Mouse (Mus musculus): Measurements from ENCODE around the gene Zfp758. TPM values are rescaled to one million over a fixed set of nuclear protein-coding genes. Genes with fewer than 3 reads are reported as not detected.
A peak's percentile ranks its signal among the peaks of the same experiment; 100 is the strongest.
"Not testable (repeated sequence)": the region's sequence is repeated elsewhere in the genome, so short reads cannot be mapped to it uniquely, and the experiment has no call there.

The Zfp758 gene
- polyA plus RNA-seq (2021), result 4.9 TPM

DNA sequence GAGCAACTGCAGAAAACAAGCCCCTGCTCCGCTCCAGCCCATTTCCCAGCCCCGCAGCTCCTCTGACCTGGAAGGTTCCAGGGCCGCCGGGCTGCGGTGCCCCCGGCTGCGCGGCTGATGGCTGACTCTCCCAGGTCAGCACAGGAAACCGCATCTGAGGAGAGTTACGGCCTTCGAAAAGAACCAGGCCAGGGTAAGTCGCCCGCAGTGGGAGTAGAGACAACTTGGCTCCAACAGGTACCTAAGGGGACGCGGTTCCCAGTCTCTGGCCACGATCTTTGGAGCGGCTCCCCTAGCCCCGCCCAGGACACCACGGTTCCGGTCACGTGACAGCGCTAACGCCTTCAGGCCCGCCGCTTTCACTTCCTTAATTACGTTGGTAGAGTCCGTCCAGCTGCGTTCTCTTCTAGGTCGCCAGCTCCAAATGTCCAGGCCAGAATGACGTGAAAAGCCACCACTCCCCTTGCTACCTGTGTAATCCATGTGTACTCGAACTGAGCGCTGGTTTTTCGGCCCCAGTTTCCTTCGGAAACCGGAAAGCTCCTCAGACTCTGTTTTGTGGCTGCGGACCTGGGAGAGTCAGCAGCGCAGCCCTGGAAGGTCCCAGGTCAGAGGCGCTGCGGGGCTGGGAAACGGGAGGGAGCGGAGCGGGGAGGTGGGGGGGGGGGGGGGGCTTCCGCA, at the start of gene Zfp758, which contains the start of gene Zfp944:
Gene Zfp758, plus strand, starts transcription at position 353 of the 681 bp plus-strand sequence.
Gene Zfp944, minus strand, starts transcription at position 300 of the 681 bp plus-strand sequence.
- DNase-seq (ENCODE audit: low read depth, low spot score); CTCF ChIA-PET; POLR2A ChIA-PET; in situ Hi-C loops (cut with MboI; ENCODE audit: low pct_unique_long_range_greater_than_20kb); H3K27me3 ChIP-seq: not testable (repeated sequence)
- ATAC-seq, result peak; percentile 98

DNA sequence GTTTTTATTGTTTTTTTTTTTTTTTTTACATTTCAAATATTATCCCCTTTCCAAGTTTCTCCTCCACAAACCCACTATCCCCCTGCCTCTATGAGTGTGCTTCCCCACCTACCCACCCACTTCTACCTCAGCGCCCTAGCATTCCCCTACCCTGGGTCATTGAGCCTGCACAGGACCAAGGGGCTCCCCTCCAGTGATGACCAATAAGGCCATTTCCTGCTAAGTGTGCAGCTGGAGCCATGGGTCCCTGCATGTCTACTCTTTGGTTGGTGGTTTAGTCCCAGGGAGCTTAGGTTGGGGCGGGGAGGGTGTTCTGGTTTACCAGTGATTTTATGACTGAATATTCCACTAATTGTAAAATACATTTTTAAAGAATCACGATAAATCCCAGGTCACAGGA, 47.0 kb upstream of the Zfp758 start:
- CTCF ChIA-PET; POLR2A ChIA-PET; DNase-seq (ENCODE audit: low read depth, low spot score); H3K27me3 ChIP-seq; in situ Hi-C loops (cut with MboI; ENCODE audit: low pct_unique_long_range_greater_than_20kb): not testable (repeated sequence)
- ATAC-seq, result peak; percentile 55

DNA sequence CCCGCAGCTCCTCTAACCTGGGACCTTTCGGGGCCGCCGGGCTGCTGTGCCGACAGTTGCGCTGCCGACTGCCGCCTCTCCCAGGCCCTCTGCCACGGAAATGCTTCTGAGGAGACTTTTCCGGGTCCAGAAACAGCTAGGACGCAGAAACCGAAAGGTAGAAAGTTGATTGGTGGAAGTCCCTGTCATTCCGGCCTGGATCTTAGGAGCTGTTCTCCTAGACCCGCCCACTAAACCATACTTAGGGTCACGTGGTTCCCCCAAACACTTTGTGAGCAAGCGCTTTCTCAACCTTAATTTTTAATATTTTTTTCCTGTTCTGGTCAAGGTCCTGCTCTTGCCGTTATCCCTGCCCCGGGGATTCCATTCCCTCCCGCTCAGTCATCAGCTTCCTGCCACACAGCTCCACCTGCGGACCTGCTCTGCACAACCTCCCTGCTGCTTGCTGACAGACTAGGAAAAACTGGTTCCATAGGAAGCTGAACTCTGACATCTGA, 46.5 kb upstream of the Zfp758 start, which contains the start of gene CT030661.1:
Gene CT030661.1, minus strand, starts transcription at position 108 of the 497 bp plus-strand sequence.
- DNase-seq (ENCODE audit: low read depth, low spot score) (peak; percentile 80), ATAC-seq (peak; percentile 100)
- H3K27me3 ChIP-seq; CTCF ChIA-PET; POLR2A ChIA-PET; in situ Hi-C loops (cut with MboI; ENCODE audit: low pct_unique_long_range_greater_than_20kb): not testable (repeated sequence)

DNA sequence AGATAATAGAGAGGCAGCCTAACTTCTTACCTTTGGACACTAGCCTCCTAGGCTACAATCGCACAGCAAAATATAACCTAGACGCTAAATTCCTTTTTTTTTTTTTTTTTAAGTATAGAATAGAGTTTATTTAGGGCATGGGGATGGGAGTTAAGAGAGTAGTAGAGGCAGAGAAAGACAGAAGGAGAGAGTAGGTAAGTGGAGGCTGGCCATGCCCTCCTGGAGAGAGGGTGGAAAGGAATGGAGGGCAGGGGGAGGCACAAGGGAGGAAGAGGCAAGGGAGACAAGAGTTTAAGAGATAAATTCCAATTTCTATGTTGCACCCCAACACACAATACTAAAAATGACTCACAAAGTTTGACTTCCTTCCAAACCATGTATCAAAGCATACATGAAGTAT, 46.0 kb upstream of the Zfp758 start:
- in situ Hi-C loops (cut with MboI; ENCODE audit: low pct_unique_long_range_greater_than_20kb); ATAC-seq; CTCF ChIA-PET; H3K27me3 ChIP-seq; DNase-seq (ENCODE audit: low read depth, low spot score); POLR2A ChIA-PET: not testable (repeated sequence)

DNA sequence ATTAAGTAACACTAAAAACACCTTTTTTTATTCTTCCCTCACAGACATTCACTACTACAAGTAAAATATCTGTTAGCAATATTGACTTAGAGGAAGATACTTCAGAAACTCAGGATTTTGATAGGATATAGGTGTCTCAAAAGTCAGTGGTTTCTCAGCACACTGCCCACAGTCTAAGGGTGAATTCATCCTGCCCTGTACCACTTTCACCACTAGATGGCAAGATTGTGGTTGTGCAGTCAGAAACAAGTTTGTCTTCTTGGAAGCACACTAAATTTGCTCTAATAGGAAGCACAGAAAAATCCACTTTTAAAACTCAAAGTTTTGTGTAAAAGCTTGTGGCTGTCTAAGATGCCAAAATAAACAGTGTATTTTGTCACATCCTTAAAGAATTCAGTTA, 8.5 kb upstream of the Zfp758 start:
- no peaks in the 10 kb centered on the region for H3K27me3 ChIP-seq
- in situ Hi-C loops (cut with MboI; ENCODE audit: low pct_unique_long_range_greater_than_20kb), result loop anchor here (5.0 kb wide), 2 partner anchors 65 to 410 kb away; no protein-coding TSS in a partner anchor
- POLR2A ChIA-PET, result no interaction called here
- CTCF ChIA-PET, result interaction anchor here (1.5 kb wide), 1 partner anchor 9 kb away, joined by 3 read pairs; no protein-coding TSS in a partner anchor
- ATAC-seq, result peak; percentile 79
- DNase-seq (ENCODE audit: low read depth, low spot score), result no peak
- TF ChIP-seq CTCF (IDR thresholded peaks at IDR 0.05), result peak; percentile 79

DNA sequence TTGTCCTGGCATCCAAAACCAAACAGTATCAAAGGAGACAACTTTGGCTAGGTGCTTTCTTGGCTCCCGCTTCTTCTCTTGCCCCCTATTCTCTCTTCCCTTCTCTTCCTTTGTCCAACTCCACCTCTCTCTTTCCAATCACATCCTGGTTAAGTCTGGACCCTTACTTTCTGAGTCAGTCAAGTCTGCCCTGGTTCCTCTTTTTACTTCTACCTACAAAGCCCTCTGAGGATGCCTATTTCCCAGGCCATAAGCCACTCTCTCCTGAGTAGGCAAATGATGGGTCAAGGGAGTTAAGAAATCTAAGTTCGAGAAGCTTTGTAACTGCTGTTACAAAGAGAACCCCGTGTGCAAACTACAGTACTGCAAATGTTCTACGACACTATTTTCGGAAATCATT, 681 bp upstream of the Zfp758 start:
- ATAC-seq, result peak; percentile 12
- no peak for DNase-seq (ENCODE audit: low read depth, low spot score)

DNA sequence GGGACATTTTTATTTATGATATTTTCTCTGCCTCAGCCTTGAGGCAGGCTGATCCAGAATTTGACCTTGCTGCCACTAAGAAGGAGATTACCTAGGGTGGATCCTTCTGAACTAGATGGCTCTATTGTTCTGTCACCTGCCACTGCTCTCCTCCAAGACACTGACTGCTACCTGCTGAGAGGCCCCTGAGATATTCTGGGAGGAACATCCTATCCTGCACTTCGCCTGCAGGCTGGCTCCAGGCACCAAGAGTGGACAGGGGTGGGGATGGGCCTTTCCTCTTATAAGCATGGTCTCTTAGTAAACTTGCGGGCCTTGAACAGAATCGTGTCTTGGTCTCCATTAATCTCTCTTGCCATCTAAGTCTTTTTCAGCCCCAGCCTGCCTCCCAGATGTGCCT, 2.6 kb downstream of the Zfp758 start:
- CTCF ChIA-PET, result no interaction called here
- DNase-seq (ENCODE audit: low read depth, low spot score) (no peak), ATAC-seq (no peak)
- no peak for TF ChIP-seq CTCF (IDR thresholded peaks at IDR 0.05)
- no peaks in the 10 kb centered on the region for H3K27me3 ChIP-seq
- in situ Hi-C loops (cut with MboI; ENCODE audit: low pct_unique_long_range_greater_than_20kb), result no loop called here
- POLR2A ChIA-PET, result no interaction called here

More for the DNA sequence above, 681 bp upstream of the Zfp758 start:
- CTCF ChIA-PET, result no interaction called here
- in situ Hi-C loops (cut with MboI; ENCODE audit: low pct_unique_long_range_greater_than_20kb), result no loop called here
- POLR2A ChIA-PET, result no interaction called here
- no peaks in the 10 kb centered on the region for H3K27me3 ChIP-seq
- no peak for TF ChIP-seq CTCF (IDR thresholded peaks at IDR 0.05)

DNA sequence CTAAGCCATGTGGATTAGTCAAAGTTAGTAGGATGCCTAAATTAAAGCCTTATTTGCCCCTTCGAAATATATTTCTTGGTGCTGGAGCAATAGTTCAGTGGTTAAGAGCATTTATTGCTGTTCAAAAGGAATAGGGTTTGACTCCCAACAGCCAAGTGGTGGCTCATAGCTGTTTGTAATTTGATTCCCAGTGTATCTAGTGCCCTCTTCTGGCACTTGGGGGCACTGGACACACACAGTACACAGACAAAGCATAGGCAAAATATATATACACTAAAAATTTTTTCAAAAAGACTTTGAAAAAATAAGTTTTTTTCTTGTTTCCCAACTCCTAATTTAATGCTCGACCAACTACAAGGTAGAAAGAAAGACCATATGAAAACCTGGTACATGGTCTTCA, 49.5 kb downstream of the Zfp758 start:
- no peak for DNase-seq (ENCODE audit: low read depth, low spot score)
- TF ChIP-seq CTCF (IDR thresholded peaks at IDR 0.05), result peak; percentile 66
- ChIA-PET CTCF (no interaction called here), POLR2A (no interaction called here)
- in situ Hi-C loops (cut with MboI; ENCODE audit: low pct_unique_long_range_greater_than_20kb), result loop anchor here (25.0 kb wide), 1 partner anchor 323 kb away; no protein-coding TSS in a partner anchor
- H3K27me3 ChIP-seq, result peaks cover 22% of the 10 kb centered on the region
- peak; percentile 69 for ATAC-seq

DNA sequence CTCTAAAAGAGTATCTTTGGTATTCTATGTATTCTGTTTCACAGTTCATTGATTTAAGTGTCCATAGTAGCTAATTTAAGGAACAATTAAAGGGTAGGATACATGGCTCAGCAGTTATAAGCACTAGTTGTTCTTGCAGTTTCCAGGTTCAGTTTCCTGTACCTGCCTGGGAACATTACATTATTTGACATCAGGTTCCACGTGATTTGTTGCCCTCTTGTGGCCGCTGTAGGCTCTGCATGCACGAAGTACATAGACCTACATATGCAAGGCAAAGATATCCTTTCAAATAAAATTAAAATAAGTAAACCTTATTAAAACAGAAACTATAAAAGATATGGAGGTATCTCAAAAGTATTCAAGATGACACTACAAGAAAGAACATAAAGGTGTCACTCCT, 56.3 kb downstream of the Zfp758 start:
- TF ChIP-seq CTCF (IDR thresholded peaks at IDR 0.05), result peak; percentile 85
- in situ Hi-C loops (cut with MboI; ENCODE audit: low pct_unique_long_range_greater_than_20kb), result loop anchor here (5.0 to 25.0 kb wide), 2 partner anchors 65 to 330 kb away; no protein-coding TSS in a partner anchor
- ChIA-PET CTCF (interaction anchor here (1.1 to 1.6 kb wide), 2 partner anchors 8 to 12 kb away, joined by 3 read pairs; no protein-coding TSS in a partner anchor), POLR2A (no interaction called here)
- peak; percentile 87 for ATAC-seq
- peaks cover 65% of the 10 kb centered on the region for H3K27me3 ChIP-seq
- DNase-seq (ENCODE audit: low read depth, low spot score), result no peak

DNA sequence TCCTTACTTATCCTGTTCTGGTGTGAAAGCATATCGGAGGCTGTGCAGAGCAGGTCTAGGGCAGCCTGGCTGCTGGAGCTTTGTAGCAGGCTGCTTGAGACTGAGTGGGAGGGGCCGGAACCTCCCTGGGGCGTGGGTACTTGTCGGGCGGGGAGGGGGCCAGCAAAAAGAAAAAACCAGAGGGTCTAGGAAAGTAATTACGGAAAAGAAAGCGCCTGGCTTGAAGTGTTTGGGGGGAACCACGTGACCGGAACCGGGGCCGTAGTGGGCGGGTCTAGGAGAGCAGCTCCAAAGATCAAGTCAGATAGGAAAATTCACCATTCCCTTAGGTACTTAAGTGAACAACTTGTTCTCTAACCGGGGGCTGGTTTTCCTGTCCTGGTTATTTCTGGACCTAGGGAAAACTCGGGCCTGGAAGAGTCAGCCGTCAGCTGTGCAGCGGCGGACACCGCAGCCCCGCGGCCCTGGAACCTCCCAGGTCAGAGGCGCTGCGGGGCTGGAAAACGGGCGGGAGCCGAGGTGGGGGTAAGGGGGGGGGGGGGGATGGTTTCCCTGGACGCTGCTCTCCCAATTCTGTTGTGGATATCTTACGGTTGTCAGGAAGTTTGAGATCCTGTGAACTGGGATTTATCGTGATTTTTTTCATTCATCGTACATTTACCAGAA, 62.8 kb downstream of the Zfp758 start, which contains the start of gene Zfp946:
Gene Zfp946, plus strand, starts transcription at position 271 of the 666 bp plus-strand sequence.
- ATAC-seq (peak; percentile 93), DNase-seq (ENCODE audit: low read depth, low spot score) (peak; percentile 39)
- ChIA-PET CTCF (interaction anchor here (1.1 kb wide), 1 partner anchor 9 kb away, joined by 3 read pairs; no protein-coding TSS in a partner anchor), POLR2A (interaction anchor here (1.0 kb wide), 1 partner anchor 75 kb away, joined by 4 read pairs; no protein-coding TSS in a partner anchor)
- peaks cover 30% of the 10 kb centered on the region for H3K27me3 ChIP-seq
- in situ Hi-C loops (cut with MboI; ENCODE audit: low pct_unique_long_range_greater_than_20kb), result loop anchor here (25.0 kb wide), 1 partner anchor 337 kb away; no protein-coding TSS in a partner anchor
- no peak for TF ChIP-seq CTCF (IDR thresholded peaks at IDR 0.05)
